Mouse (Mus musculus) neural tube, embryonic 10.5 days (tissue): ENCODE results near the gene Vrk1.
A peak's percentile ranks its signal among the peaks of the same experiment; 100 is the strongest.

Source experiments
- DNase-seq: peaks from one replicate; pipeline ENCODE4 v3.0.0-alpha.2; 2017; ENCODE audit warnings: low spot score; ENCODE audit errors: extremely low spot score

Gene Vrk1

DNA sequence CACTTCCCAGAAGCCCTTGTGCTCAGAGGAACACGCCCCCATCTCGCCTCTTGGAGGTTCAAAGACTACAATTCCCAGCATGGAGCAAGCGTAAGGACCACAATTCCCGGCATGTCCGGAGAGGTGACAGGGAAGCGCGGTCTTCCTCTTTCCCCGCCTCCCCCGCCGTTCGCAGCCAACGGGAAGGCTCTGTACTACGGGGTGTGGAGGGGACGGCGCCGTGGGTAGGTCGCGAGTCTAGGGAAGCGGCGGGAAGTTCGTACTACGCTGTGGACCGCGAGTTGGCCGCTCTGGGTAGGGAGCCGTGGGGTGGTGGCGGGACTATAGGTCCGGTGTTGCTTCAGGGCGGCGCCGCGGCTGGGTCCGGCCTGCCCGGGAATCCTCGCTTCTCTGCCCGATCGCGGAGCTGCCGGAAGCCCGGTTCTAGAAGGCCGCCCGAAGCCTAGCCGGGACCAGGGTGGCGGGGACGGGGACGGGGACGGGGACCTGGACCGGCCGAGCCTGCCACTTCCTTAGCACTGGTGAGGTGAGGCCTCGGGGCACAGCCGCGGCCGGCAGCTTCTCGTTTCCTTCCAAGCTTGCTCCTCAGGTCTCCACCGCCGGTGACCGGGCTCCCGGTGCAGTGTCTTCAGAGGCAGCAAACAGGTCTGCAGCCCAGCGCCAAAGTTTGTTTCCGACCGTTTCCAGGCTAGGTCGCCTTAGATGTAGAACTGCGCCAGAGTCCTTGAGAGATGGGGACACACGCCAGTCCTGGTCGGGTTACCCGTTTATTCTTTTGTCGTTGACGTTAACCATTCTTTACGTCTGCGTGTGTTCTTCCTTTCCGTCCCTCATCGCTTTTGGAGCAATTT, at the start of gene Vrk1:
Gene Vrk1, plus strand, starts transcription at position 164 of the 851 bp plus-strand sequence.
- peak; percentile 91 for DNase-seq

DNA sequence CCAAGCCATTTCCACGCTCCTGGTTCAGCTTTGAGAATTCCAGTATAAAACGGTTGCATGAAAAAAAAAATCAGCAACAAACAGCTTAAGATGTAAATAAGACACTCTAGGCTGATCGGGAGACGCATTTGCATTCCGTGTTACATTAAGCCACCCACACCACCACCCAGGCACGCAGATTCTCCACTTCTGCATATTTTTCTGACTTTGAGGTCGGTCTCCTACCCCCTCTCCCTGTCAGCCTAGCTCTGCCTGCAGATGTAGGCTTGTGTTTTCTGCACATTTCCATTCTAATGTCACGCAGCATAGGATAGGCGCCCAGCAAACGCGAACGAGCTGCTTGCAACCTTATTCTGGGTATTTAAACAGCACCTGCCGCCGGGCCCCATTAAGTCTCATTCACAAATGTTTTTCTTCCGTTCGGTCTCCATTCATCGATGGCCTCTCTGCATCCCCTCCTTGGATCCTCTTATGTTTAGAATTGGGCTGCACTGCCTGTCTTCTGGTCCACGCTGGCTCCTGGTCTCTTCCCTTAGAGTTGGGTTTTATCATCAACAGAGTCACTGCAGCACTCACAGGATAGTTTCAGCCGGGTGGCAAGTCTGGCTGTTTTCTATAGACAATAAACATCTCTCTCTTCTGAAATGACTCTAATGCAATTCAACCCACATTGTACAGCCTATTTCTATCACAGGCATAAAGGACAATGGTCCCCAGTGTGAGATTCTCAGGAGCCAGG, 49.3 kb upstream of the Vrk1 start:
- DNase-seq = peak; percentile 33

DNA sequence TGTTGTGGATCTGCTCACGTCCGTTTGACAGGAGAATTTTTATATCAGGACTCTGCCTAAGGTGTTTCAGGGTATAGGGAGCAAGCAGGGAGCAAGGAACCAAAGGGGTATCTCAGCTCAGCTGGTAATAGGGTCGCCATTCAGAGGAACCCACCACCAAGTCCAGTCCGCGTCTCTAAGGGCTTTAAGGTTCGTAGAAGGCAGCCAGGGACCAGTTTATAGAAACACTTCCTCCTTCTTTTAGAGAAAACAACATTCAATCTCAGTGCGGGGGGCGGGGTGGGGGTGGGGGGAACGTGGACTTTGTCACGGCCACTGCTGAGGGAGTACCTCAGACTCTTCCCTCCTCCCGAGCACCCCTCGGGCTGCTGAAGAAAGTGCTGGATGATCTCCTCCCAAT, 48.4 kb upstream of the Vrk1 start:
- no peak for DNase-seq

DNA sequence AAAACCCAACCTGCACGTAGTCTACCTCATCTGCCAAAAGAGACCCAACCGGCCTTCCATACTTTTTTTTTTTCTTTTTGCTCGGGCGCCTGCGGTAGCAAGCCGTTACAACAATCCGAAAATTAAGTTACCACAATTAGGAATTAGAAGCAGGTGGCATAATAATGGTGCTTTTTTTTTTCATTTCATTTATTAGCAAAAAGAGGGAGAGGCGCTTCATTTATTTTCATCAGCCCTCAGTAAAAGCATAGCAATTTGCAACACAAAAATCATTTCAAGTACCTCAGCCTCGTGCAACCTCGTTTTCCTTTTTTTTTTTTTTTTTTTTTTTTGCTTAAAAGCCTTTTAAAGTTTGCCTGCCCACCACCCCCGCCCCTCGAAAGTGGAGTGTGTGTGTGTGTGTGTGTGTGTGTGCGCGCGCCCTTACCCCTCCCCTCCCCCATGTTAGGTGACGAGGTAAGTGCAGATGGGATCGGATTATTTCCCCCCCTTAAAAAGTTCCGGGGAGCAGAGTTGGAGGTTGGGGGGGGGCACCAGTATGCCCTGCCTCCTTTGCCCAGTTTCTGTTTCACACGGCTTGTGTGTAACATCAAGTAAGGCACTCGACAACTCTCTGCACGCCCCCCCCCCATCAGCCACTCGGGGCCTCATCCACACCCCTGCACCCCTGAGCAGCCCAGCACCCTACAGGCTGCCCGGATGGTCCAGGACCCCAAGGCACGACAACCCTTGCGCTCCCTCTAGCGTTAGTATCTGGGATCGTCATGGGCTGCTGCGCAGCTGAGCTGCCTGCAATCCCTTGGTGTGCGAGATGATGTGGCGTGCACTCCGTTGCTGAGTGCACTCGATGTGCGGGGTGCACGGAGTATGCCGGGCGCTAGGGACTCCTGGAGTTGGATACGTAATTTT, 47.7 kb upstream of the Vrk1 start:
- peak; percentile 97 for DNase-seq

DNA sequence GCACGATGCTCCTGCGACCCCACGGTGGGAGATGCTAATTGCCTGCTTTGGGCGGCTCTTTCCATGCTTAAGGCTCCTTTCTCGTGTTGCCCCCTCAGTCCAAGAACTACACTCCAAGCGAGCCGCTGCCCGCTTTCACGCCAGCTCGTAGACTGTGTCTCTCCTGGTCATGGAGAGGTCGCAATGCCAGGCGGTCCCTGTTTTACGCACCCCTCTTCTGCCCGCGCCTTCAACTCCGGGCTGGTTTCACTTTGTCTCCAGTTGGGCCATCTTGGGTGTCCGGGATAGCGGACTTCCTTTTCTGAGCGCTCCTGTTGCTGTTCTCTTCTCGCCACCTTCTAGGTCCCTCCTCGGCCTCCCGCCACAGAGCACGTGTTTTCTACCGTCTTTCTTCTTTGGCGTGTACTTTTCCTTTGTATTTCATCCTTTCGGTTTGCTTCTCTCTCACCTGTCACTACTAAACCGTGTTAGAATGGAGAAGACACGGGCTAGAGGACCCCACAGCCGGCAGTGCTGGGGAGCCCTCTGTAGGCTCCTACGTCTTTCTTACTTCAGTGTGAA, 46.9 kb upstream of the Vrk1 start:
- no peak for DNase-seq

DNA sequence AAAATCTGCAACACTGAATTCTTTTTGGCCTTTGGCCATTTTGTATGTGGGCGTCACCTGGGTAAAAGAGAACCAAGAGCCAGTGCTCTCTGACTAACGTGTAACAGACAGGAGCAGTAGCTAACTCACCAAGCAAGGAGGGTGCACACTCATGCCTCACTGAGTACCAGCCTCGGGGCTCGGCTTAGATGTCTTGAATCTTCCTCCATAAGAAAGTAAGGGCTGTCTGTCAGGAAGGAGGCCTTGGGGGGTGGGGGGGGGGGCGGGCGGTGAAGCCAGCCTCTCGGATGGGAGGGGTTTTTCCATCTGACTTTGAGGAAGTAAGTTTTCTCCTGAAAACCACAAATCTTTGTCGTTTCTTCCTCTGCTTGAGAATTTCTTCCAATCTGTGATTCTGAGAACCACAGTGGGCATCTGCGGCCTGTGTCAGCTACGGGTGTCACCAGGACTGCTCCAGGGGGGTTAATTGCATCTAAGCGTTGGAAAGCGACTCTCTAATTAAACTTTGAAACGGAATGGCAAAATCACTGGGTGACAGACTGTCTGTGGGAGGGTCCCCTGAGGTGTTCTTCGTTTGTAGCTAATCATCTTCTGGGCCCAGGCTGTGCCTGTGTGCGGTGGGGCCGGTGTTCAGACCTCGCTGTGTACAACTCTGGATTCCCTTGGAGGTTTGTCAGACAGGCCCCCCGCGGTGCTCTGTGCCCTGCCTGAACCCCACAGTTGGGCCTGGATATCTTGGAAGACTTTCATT, 43.0 kb upstream of the Vrk1 start:
- DNase-seq = no peak

DNA sequence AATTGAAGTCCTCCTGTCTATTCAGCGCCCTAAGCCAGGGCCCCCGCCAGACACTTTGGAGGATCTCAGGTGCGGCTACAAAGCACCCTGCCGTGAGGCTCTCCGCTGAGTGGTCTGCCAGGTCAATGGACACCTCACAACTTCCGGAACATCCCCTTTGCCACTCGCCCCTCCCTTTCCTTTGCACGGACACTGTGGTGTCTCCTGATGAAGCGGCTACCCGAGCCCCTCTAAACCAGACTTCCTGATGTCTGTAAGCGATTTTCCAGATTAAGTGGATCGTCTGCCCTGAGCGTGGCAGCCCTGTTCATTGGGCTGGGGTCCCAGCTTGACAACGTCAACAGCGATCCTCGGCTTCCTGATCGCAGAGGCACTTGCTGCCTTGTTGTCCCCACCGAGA, 42.2 kb upstream of the Vrk1 start:
- peak; percentile 37 for DNase-seq

DNA sequence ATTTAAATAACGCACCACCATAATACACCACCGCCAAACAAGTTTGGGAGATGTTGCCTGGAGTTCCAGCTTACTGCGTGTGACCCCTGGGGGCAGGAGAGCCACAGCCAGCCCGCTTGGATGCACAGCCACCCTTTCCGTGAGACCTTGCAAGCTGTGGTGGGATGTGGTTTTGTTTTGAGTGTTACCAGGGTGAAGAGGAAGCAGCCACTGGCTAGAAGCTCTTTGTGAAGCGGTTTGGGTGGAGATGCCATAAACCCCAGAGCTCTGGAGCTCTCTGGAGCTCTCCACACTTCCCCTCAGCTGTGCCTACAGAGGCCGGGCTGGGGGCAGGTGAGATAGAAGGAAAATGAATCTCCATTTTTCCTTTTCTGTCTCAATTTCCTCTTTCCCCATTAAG, 38.8 kb upstream of the Vrk1 start:
- no peak for DNase-seq

DNA sequence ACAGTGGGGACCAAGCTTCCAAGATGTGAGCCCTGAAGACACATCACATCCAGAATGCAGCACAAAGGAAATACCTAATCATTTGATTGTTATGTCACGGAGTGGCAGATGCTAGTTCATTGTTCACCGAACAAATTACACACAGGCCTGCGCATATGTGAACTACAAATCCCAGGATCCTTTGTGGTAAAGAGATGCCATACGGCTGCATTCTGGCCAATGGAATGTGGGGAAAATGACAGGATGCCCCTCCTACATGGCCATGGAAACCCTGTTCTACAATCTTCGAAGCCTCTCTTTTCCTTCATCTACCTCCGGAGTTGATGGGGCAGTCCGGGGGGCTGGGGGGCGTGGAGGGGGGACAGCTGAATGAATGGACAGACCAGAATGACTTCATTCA, 37.4 kb upstream of the Vrk1 start:
- no peak for DNase-seq

DNA sequence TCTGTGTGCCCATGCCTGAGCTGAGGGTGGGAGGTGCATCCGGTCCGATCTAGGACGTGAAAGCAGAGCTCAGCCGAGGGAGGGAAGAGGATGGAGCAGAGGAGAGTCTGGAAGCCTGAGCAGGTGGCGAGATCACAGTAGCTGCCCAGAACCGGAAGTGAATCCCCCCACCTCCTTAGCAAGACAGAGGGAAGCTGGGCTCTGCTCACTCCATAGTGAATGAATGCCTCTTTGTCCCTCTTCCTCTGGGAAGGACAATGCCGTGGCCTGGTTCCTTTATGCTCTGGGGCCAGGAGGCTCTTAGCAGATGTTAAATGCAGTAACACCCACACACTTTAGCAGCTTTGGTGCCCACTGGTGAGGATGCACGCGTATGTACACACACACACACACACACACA, 36.3 kb upstream of the Vrk1 start:
- DNase-seq = peak; percentile 40

DNA sequence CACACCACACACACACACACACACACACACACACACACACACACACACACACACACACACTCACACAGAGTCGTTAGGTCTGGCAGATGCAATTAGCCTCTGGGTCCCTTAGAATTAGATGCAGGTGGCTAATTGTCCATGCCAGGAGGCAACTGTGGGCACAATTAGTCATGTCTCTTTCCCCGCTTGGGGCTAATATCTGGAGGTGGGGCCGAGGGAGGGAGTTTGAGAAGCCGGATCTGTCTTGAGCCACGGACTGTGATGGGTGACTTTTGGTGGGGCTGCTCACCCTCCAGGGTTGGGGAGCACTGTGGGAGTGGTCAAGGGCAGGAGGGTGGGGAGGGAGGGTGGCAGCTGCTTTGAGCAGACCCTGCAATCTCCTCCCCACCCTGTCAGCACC, 35.9 kb upstream of the Vrk1 start:
- DNase-seq = no peak

DNA sequence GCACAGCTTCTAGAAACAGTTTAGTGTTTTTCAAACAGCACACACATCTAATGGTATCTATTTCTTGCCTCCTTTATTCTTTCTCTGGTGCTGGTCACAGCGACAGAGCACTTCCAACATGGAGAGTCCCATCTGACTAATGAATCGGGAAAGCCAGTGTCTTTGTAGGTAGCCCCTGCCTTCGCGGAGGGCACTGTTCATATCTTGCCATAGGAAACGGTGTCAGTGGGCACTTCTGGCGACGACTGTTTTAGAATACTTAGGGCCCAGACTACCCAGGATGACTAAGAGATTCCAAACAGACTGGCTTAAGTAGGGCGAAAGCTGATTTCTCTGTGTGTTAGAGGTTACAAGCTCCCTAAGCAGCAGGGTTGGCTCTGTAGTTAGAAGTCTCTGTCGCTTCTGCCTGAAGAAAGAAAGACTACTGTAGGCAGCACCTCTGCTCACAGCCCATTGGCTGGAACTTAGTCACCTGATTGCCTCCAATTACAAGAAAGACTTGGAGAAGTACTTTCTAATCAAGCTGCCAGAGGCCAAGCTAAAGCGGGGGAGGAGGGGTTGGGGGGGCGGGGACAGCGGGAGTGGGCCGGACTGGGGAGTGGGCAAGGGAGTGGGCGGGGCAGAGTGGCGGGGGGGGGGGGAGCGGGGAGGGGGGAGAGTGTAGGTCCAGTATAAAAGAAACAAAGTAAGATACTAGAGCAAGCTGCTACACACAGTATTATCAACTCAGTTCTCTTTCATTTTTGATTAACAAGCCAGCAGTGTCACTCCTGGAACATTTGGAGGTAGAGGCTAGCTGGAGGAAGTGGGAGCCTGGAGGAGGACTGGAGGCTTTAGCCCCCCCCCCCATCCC, 28.7 kb upstream of the Vrk1 start:
- no peak for DNase-seq

DNA sequence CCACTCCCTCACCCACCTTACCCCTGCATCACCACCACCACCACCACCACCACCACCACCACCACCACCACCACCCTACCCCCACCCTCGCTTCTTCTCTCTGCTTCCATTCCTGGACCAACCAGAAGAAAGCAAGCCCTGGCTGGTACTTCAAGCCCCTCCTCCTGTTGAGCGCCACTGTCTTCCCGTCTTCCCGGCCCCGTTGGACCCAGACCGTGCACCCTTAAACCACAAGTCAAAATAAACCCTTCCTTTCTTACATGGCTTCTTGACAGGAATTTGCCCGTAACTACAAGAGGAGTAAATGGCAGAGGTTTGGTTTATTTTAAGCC, 28.1 kb upstream of the Vrk1 start:
- no peak for DNase-seq

DNA sequence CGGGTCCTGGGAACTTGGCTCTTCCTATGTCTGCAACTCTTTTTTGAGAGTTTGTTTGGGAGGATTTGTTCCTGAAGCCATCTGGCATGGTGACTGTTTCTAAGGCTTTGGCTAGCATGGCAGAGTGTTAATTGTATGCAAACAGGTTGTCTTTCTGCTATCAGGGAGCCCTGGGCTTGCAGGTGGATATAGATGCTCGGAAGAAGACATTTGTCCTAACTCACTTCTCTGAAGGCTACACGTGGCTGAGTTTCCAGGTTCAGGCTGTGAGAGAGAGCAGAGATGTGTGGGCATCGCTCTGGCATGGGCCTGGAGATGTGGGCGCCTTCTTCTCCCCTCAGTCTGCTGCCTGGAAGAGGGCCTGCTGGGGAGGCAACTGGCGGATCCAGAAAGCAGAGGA, 27.4 kb upstream of the Vrk1 start:
- no peak for DNase-seq

DNA sequence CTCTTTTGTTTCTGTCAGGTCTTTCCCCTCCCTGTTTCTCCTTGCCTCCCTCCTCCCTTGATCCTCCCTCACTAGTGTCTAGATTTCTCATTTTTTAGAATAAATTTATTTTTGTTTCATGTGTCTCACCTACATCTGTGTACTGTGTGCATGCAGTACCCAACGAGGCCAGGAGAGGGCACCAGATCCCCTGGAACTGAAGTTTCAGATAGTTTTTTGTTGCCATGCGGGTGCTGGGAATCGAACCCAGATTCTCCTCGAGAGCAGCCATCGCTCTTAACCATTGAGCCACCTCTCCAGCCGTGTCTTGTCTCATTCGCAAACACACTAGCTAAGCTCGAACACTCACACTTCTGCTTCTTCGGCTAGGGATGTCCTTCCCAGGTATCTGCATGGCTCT, 26.5 kb upstream of the Vrk1 start:
- no peak for DNase-seq

DNA sequence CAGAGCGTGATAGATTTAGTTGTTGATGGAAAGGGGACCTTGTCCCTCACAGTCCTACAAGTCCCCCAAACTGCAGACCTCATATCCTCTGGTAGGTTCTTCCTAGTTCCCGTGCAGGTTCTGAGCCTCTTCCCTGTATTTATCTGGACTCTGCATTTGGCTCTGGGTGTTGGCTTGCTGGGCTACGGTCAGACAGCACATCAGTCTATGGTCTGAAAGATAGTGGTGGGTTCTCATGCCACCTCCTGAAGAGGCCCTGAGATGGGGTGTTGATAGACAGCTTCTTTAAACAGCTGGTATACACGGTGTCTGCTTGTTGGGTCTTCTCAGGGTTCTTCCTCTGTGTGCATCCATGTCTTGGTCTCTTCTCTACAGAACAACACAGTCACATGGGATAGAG, 21.6 kb upstream of the Vrk1 start:
- no peak for DNase-seq

DNA sequence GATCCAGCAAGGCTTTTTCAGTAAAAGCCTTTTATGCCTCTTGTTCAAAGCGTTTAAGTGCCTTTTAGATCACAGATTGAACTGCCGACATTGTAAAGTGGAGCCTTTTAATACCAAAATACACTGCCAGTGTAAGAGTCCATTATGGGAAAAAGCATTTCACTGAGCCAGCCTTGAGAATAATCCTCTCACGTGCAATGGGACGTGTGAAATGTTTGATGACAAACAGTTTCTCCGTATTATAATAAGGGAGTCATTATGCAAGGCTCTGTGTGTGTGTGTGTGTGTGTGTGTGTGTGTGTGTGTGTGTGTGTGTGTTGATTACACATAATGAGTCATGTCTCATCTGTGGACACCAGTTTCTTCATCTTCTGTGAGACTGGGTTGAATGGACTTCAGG, 17.3 kb upstream of the Vrk1 start:
- no peak for DNase-seq

DNA sequence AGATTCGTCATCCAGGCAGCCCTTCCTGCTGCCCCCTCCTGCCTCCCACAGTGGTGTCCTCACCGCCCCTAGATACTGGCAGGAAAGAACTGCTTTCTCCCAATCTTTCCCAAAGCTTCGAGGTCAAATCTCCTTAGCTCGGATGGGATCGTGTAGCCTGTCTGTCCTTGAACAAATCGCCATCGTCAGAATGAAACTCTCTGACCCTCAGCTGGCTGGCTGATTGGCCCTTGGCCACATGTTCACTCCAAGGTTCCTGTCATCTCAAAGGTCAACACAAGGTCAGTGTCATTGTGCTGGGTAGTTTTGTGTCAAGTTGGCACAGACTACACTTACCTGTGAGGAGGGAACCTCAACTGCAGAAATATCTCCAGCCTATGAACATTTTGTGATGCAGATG, 16.7 kb upstream of the Vrk1 start:
- no peak for DNase-seq

DNA sequence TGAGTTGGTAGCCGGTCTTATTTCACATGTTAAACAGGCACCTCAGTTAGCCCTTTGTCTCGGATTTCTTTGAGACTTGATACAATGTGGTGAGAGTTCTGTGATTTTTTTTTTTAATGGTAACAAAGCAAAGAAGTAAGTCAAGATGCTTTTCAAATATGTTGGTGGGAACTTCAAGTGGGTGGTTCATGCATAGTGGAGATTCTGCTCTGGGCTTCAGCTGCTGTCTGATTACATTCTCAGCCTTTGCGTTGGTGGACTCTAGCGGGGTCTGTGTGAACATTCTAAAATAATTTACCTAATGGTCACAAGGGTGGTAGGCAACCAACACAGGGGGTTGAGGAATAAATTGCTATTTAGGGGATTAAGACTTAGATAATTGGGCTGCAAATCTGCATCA, 14.1 kb upstream of the Vrk1 start:
- DNase-seq = no peak
